Mouse (Mus musculus) spleen, adult 2 months (tissue): ENCODE measurements around the gene Exoc3l. TPM values are rescaled to one million over a fixed set of nuclear protein-coding genes. Genes with fewer than 3 reads are reported as not detected.

Experiments used
- DNase-seq, 2 experiments: peaks; one replicate each; pipeline versions ENCODE4 v3.0.0 to v3.0.0-alpha.2; 2012 to 2021; ENCODE audit warnings: low spot score in 2 of 2, low read depth in 1 of 2
- H3K27ac ChIP-seq: fragments of 200-500 bp; 2 replicates; pipeline ENCODE4 v1.5.1; 2012; ENCODE audit warnings: low read length, inconsistent platforms; ENCODE audit not compliant: insufficient read depth
- H3K27me3 ChIP-seq: fragments of 200-500 bp; 2 replicates; pipeline ENCODE4 v1.6.1; 2012; ENCODE audit warnings: mild to moderate bottlenecking, moderate library complexity, low read length, inconsistent platforms; ENCODE audit not compliant: control insufficient read depth, insufficient read depth
- H3K36me3 ChIP-seq: fragments of 200-500 bp; 2 replicates; pipeline ENCODE4 v1.6.1; 2012; ENCODE audit warnings: mild to moderate bottlenecking, low read length, inconsistent platforms; ENCODE audit not compliant: control insufficient read depth, insufficient read depth
- H3K4me1 ChIP-seq: fragments of 200-500 bp; 2 replicates; pipeline ENCODE4 v1.6.1; 2011; ENCODE audit warnings: inconsistent platforms; ENCODE audit not compliant: control insufficient read depth, insufficient read depth, insufficient read length
- H3K4me3 ChIP-seq: fragments of 200-500 bp; 2 replicates; pipeline ENCODE4 v1.5.1; 2011; ENCODE audit warnings: mild to moderate bottlenecking, inconsistent platforms; ENCODE audit not compliant: insufficient read depth, insufficient read length; ENCODE audit errors: extremely low read depth
- CTCF ChIP-seq: fragments of 200-500 bp; IDR thresholded peaks from 2 replicates; pipeline ENCODE4 v1.5.1; 2011; ENCODE audit warnings: mild to moderate bottlenecking, inconsistent platforms; ENCODE audit not compliant: insufficient read depth, insufficient read length, insufficient replicate concordance; ENCODE audit errors: extremely low read depth
- POLR2A ChIP-seq: fragments of 200-500 bp; IDR thresholded peaks from 2 replicates; pipeline ENCODE4 v1.6.1; 2011; ENCODE audit warnings: low read depth, low read length, inconsistent platforms
- WGBS: fragments of 180-500 bp; shearing (Covaris S2); methylation state at CpG from one replicate; pipeline ENCODE4 v1.1.7; 2018; 5-methylcytosine and 5-hydroxymethylcytosine counted together
- polyA plus RNA-seq: library from polyadenylated mRNA; depleted of rRNA; stranded (reverse); fragments of >200 nt; gene quantifications from 2 replicates; pipeline ENCODE4 v1.2.3, GENCODE M21; 2012

Gene Exoc3l
- polyA plus RNA-seq, 1 experiment, result 23.4 TPM

DNA sequence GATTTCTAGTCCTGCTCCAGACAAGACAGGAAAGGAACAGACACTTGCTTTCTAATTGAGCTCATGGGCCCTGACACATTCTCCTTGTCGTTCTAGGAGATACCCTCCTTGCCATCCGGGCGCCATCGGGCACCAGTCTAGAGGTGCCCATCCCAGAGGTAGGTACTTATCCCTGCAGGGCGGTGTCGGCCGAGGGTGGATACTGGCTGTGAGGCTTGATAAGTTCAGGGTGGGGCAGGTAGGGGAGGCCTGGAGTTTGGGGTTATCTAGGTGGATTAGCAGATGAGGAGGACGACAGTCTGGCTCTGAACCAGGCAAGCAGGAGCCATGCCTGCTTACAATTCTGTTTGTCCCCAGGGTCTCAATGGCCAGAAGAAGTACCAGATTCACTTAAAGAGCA, 4.1 kb upstream of the Exoc3l start:
- DNase-seq, result no peak
- 85% methylated on average over 8 of the region's 8 CpGs for WGBS
- Histone ChIP-seq H3K4me3 (no peak overlapping the region), H3K36me3 (peaks cover 37% of the 10 kb centered on the region), H3K27me3 (no peaks in the 10 kb centered on the region), H3K4me1 (peaks cover 10% of the 10 kb centered on the region; the same call in 1 of the 2 replicates), H3K27ac (no peak overlapping the region; the same call in 1 of the 2 replicates)
- TF ChIP-seq CTCF (no peak), POLR2A (no peak)

DNA sequence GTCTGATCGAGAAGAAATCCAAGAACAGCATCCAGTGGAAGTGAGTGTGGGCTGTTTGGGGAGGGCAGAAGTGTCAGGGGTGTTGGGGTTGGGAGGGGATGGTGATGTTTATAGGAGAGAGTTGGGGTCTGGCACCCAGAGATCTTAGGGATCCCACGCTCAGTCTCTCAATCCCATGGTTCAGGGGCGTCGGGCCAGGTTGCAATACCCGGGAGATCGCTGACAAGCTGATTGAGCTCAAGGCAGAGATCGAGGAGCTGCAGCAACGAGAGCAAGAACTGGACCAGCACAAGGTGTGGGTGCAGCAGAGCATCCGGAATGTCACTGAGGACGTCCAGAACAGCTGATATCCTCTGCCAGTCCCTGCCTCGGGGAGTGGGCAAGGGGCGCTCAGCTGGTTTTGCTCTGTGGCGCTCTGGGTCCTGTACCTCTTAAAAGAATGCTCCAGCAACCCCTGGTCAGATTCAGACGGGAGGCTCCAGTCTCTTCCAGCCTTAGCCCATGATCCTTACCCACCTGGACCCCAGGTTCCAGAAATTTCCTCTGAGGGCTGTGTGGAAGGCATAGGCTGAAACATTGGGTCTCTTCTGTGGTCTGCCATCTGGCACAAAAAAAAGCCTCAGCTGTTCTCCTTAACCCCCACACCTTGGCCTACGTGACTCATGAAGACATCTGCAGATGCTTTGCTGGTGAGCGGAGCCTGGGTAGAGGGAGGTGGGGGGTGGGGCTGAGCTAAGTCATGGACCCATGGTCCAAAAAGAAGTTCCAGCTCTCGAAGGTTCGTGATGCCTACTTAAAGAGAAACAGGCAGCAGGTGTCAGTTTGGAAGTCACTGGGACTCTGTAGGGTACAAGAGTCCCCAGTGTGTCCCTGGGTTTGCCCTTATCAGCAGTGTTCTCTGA, 2.7 kb upstream of the Exoc3l start:
- H3K36me3 ChIP-seq, result peaks cover 30% of the 10 kb centered on the region
- H3K27ac ChIP-seq, result no peak overlapping the region; the same call in 1 of the 2 replicates
- no peak for DNase-seq

DNA sequence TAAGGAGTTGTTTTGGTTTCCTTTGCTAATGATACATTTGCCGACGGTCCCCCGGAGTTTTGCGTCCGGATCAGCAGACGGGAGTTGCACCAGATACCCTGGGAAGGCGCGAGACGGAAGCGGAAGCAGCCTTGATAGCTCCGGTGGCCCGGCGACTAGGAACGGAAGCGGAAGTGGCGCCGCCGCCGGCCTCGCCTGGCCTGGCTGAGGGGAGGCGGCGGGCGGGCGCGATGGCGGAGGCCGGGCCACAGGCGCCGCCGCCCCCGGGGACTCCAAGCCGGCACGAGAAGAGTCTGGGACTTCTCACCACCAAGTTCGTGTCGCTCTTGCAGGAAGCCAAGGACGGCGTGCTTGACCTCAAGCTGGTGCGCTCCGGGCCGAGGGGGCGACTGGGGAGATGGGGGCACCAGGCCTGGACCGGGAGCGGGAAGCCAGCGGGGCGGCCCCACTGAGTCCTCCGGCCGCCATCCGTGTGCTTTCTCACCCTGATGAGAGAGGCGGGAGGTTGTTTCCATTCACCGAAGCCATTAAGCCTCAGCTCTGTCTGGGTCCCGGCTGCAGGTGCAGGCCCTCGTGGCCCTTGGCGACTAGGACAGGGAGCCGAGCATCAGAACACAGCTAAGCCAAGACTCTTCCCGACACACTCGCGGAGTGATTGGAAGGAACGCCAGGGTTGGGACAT, 1.8 kb upstream of the Exoc3l start, which contains the start of gene E2f4:
TSS of gene E2f4 (plus strand) at position 153 of the 682 bp plus-strand sequence.
- DNase-seq, result peak; percentile 71 to 90
- H3K36me3 ChIP-seq, result peaks cover 24% of the 10 kb centered on the region
- H3K27ac ChIP-seq, result peak within 1 kb of the TSS; percentile 58
- peak within 1 kb of the TSS; percentile 88 for H3K4me3 ChIP-seq
- whole genome bisulfite sequencing, result 1% methylated on average over 58 of the region's 58 CpGs
- H3K4me1 ChIP-seq, result peaks cover 10% of the 10 kb centered on the region; the same call in 1 of the 2 replicates
- no peaks in the 10 kb centered on the region for H3K27me3 ChIP-seq
- no peak for TF ChIP-seq CTCF
- TF ChIP-seq POLR2A, result peak; percentile 44

More for the DNA sequence above, 2.7 kb upstream of the Exoc3l start:
- Histone ChIP-seq H3K27me3 (no peaks in the 10 kb centered on the region), H3K4me3 (peak overlapping the region; percentile 88), H3K4me1 (peaks cover 10% of the 10 kb centered on the region; the same call in 1 of the 2 replicates)
- WGBS, result 48% methylated on average over 18 of the region's 18 CpGs
- TF ChIP-seq POLR2A (no peak), CTCF (no peak)

DNA sequence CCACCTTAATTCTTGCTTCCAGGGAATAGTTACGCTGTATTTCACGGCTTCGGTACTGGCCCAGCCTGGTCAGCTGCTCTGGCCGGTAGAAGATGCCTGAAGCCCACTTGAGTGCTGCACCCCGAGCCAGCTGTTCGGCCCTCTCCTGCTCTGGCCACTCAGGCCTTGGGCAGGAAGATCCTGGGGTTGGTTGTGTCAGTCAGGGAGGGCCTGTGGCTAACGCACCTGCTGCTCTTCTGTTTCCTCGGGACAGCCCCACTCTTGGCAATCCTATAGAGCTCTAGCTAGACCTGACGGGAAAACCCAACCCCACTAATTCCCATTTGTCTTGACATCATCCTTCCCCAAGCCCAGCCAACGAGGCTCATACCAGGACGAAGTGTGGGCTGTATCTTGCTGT, 645 bp downstream of the Exoc3l start:
- Histone ChIP-seq H3K27ac (peak overlapping the region; percentile 11; the same call in 1 of the 2 replicates), H3K4me1 (peaks cover 15% of the 10 kb centered on the region), H3K4me3 (peak overlapping the region; percentile 2; the same call in 1 of the 2 replicates), H3K27me3 (no peaks in the 10 kb centered on the region), H3K36me3 (peaks cover 7% of the 10 kb centered on the region)
- no peak for DNase-seq
- 67% methylated on average over 11 of the region's 11 CpGs for WGBS
- no peak for TF ChIP-seq CTCF
- no peak for TF ChIP-seq POLR2A

DNA sequence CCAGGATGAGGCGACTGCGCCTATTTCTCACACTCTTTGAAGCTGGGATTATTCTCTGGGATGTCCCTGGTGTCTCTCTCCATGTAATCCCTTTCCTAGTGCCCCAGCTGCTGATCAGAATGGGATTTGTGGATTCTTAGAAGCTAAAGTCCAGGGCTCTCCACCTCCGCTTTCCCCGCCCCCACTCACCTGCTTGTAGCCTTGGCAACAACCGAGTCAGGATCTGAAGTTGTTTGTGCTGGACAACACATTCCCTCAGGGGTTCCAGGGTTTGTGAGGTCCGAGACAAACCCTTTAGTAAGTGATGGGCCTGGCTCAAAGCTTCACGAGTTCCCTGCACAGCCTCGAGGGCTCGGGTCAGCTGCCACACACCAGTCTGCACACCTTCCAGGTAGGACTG, 1.1 kb downstream of the Exoc3l start:
- H3K4me3 ChIP-seq, result 0 out of 2 replicates have a peak overlapping the region, but pooled peaks have one; percentile 2
- DNase-seq, result no peak
- TF ChIP-seq CTCF (no peak), POLR2A (no peak)
- WGBS, result 84% methylated on average over 9 of the region's 9 CpGs
- H3K36me3 ChIP-seq, result peaks cover 3% of the 10 kb centered on the region; the same call in 1 of the 2 replicates
- no peaks in the 10 kb centered on the region for H3K27me3 ChIP-seq
- H3K27ac ChIP-seq, result no peak overlapping the region
- H3K4me1 ChIP-seq, result peaks cover 20% of the 10 kb centered on the region

DNA sequence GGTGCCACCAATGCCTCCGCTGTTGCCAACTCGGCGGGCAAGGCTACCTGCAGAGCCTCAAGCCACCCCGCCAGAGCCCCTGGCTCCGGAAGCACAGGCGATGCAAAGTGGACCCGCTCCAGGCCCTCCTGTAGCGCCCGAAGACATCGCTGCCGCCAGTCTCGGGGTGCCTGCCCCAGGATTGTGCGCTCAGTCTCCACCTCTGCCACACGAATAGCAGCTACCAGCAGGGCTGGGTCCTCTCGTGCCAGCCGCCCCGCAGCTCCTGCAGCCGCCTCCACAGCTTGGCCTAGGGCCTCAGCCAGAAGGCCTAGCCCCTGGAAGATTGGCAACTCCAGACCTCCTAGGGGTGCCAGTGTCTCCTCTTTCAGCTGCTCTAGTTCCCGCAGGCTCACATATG, 2.5 kb downstream of the Exoc3l start:
- Histone ChIP-seq H3K27me3 (no peaks in the 10 kb centered on the region), H3K4me1 (peaks cover 15% of the 10 kb centered on the region), H3K4me3 (no peak overlapping the region), H3K27ac (no peak overlapping the region), H3K36me3 (no peaks in the 10 kb centered on the region)
- DNase-seq, result no peak
- WGBS, result 93% methylated on average over 19 of the region's 19 CpGs
- TF ChIP-seq CTCF (no peak), POLR2A (no peak)
